Mouse (Mus musculus): ENCODE measurements around the gene Rbm19.

The Rbm19 gene

DNA sequence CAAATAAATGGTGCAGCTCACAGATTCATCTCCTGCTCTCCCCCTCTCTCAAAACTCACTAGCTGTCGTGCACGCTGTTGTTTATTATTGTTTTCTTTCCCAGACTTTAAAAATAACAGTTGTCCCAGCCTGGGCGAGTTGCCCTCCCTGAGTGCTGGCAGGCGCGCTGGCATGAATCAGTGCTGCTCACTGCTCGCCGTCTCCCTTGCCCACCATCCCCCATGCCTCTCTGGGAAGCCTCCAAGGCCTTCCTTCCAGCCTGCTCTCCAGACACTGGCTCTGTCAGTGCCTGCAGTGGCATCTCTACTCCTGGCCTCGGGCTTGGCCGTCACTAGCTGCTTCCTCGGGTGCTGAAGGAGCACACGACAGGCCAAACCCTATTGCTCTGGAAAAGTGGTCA is 48.2 kb downstream of the Rbm19 start:
- DNase-seq (ENCODE audit: low read depth, low spot score): no peak

- no peak for DNase-seq (ENCODE audit: low read depth, low spot score)
Observed at GRCm38 (mm10) chr5:120165061-120165942, 49.0 kb downstream of the Rbm19 start.

- no peak for DNase-seq (ENCODE audit: low read depth, low spot score)
Observed at GRCm38 (mm10) chr5:120167787-120168325, 51.6 kb downstream of the Rbm19 start.

DNA sequence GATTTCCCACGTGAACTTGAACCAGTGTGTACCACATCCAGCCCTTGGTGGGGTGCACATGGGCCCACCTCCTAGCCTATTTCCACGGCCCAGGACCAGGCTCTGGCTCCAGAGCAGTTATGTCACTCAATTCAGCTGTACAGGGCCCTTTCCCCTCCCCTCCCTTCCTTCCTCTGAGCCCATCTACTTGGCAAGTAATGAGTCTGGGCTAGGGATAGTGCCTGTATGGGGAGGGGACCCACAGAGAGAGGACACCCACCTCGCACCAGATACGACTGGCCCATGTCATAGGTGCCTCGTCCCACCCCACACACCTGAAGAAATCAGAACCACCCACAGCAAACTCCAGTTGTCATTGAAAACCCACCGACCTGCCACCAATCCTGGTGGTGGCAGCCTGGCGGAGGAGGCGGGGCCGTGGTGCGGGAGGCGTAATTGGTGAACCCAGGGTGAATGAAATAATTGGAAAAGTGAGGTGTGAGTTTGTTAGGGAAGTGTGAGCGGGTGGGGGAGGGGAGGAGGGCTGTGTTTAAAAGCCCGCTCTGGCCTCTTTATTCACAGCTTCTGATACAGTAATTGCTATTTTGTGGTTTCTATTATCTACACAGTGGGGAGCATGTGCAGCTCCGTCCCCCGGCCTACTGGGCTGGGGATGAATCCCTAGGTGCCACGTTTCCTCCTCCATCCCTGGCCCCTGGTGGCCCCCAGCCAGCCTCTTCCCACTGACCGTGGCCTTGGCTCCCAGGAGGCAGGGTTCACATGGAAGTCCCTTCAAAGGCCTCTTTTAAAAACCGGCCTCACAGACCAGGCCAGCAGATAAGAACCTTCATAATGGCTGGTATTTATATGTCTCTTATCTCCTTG is 55.8 kb downstream of the Rbm19 start:
- peak; percentile 43 for DNase-seq (ENCODE audit: low read depth, low spot score)

- DNase-seq (ENCODE audit: low read depth, low spot score): no peak
Observed at GRCm38 (mm10) chr5:120172729-120173101, 56.5 kb downstream of the Rbm19 start.

DNA sequence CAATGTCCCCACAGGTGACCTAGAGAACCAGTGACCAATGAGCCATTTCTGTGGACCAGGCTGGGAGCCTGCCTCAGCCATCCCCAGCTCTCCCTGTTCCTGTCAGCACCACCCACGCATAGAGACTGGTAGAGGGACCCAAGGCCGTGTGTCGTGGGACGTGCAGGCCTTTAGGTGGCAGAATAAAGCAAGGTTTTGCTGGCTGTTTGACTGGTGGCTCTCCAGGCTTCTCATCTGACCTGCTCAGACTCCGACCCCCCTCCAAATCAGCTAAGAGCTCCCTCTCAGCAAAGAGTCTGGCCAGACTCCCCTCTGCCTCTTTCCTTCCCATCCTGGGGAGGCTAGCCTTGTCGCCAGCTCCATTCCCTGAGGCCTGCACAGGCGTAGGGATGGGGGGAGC is 58.1 kb downstream of the Rbm19 start:
- no peak for DNase-seq (ENCODE audit: low read depth, low spot score)

DNA sequence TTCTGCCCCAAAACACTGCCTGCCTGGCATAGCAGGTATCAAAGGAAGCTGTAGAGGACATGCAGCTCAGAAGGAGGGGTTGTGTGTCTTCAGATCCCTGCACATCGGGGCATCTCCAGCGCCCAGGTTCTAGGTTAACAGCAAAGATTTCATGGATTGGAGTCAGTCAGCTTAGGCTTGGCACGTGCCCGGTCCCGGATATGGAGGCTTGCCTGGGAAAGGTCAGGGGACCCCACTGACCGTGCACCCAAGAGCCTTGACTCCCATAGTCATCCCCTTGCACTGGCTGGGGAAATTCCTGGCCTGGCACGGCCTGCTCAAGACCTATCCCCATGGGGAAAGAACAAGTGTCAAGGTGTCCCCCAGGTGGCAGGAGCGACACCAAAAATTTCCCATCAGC is 59.0 kb downstream of the Rbm19 start:
- DNase-seq (ENCODE audit: low read depth, low spot score): no peak

- no peak for DNase-seq (ENCODE audit: low read depth, low spot score)
Observed at GRCm38 (mm10) chr5:120176246-120177065, 60.2 kb downstream of the Rbm19 start.

GRCm38 (mm10) chr5:120177066-120177340 is 60.7 kb downstream of the Rbm19 start:
- no peak for DNase-seq (ENCODE audit: low read depth, low spot score)

GRCm38 (mm10) chr5:120180102-120180501 is 63.8 kb downstream of the Rbm19 start:
- no peak for DNase-seq (ENCODE audit: low read depth, low spot score)

DNA sequence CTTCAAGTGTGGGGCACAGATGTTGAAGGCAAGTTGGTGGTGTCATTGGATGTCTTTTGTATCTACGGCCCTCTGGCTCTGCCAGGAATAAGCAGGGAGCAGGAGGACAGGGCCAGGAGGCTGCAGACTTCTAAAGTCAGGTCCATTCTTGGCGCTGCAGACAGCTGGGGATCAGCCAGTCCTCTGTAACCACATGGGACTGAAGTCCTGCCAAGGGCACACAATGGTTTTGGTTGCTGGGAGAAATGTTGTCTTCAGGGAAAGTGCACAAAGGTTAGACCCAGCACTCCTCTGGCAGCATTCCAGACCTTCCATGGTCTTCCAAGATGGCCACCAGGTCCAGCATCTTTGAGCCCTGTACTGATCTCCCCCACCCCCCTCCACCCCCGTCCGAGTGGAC is 65.1 kb downstream of the Rbm19 start:
- no peak for DNase-seq (ENCODE audit: low read depth, low spot score)

GRCm38 (mm10) chr5:120183321-120183720 is 67.1 kb downstream of the Rbm19 start:
- DNase-seq (ENCODE audit: low read depth, low spot score): no peak

DNA sequence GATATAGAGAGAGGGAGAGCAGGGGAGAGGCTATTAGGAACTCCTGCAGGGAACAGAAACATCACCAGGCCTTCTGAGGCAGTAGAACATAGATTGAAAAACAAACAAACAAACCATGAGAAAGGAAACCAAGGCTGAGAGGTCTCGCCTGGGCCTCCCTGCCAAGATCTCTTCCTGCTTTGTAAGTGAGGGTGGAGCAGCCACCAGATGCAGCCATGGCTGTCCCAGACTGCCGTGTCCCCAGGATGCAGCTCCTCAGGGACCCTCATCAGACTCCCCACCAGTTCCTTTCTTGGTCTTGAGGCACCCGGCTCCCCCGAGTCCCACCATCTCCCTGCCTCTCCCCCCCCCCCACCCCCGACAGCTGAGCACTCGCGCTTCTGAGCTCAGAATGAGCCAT is 67.5 kb downstream of the Rbm19 start:
- no peak for DNase-seq (ENCODE audit: low read depth, low spot score)

DNA sequence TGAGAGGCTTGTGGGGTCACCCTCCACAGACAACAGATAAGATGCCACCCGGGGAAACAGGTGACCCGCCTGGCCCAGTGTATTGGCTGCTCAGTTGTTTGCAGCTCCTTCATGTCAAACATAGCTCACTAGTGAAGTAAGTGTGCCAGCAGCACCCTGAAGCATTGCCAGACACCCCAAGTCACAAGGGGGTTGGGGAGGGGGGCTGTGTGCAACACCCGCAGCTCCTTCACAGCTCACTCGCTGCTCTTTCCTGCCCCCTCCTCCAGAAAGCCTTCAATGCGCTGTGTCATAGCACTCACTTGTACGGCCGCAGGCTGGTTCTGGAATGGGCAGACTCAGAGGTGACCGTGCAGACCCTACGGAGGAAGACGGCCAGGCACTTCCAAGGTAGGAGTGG is 69.7 kb downstream of the Rbm19 start:
- DNase-seq (ENCODE audit: low read depth, low spot score): no peak

GRCm38 (mm10) chr5:120188541-120188940 is 72.3 kb downstream of the Rbm19 start:
- no peak for DNase-seq (ENCODE audit: low read depth, low spot score)

- no peak for DNase-seq (ENCODE audit: low read depth, low spot score)
Observed at GRCm38 (mm10) chr5:120190001-120190582, 73.8 kb downstream of the Rbm19 start.

- DNase-seq (ENCODE audit: low read depth, low spot score): no peak
Observed at GRCm38 (mm10) chr5:120191620-120192019, 75.4 kb downstream of the Rbm19 start.

GRCm38 (mm10) chr5:120194309-120194941 is 78.2 kb downstream of the Rbm19 start:
- no peak for DNase-seq (ENCODE audit: low read depth, low spot score)

DNA sequence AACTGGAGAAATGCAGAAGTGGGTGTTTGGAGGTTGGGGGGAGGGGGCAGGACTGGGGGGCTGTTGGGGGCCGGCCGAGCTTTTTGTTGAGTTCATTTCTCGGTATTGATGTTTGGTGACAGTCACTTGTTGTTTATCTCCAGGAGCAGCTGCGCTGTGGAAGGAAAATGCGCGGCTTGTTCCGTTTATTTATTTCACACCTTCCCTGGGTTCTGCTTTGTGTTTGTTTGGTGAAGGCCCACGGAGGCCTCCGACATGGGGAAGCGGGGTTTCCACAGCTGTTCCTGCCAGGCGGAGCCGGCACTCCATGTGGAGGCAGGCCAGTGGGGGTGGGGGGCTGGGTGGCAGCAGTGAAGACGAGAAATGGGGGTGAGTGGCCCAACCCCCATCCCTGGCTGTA is 78.7 kb downstream of the Rbm19 start:
- no peak for DNase-seq (ENCODE audit: low read depth, low spot score)

- DNase-seq (ENCODE audit: low read depth, low spot score): no peak
Observed at GRCm38 (mm10) chr5:120196879-120197278, 80.6 kb downstream of the Rbm19 start.

DNA sequence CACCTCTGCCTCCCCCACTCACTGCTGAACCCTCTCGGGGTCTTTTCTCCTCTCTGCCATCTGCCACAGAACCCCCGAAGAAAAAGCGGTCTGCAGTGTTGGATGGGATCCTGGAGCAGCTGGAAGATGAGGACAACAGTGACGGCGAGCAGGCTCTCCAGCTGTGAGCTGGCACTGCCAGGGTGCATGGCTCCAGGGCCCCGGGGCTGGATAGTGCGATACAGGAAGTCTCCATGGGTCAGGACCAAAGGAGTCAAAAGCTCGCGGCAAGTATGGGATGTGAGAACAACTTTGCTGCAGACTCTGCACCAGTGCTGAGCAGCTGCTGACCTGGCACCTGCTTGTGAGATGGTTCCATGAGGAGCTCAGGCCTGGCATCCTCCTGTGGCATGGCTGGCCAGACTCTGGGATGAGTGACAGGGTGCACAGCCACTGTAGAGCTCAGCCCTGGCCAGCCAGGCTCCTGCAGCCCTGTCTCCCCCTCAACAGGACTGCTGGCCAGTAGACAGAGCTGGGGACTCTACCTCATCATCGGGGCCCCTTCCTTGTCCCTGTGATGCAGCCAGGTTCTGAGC is 81.6 kb downstream of the Rbm19 start:
- no peak for DNase-seq (ENCODE audit: low read depth, low spot score)

Data from forelimb bud, embryonic 11.5 days (tissue).